Mouse (Mus musculus): Measurements from ENCODE around the gene Atp23. TPM values are rescaled to one million over a fixed set of nuclear protein-coding genes. Genes with fewer than 3 reads are reported as not detected.

Gene Atp23
- polyA plus RNA-seq (2015; fragmentation: Nextera tagmentation; extraction: Ambion mirVana), result 9.1 and 9.8 TPM in 2 replicates

- H3K27ac ChIP-seq, result peak within 1 kb of the TSS; percentile 71
- H3K36me3 ChIP-seq, result peaks cover 6% of the 10 kb centered on the region; the same call in 1 of the 2 replicates
- no peaks in the 10 kb centered on the region for H3K9me3 ChIP-seq (replicated peaks)
- peak; percentile 87 for ATAC-seq (replicated peaks; ENCODE audit: insufficient number of reproducible peaks, insufficient read depth, low FRiP score, low read depth)
- H3K4me2 ChIP-seq, result peak within 1 kb of the TSS; percentile 97
- H3K9ac ChIP-seq, result peak within 1 kb of the TSS; percentile 79
- under 1% methylated on average over 55 of the region's 56 CpGs for WGBS
- peaks cover 15% of the 10 kb centered on the region for H3K4me1 ChIP-seq (replicated peaks)
- H3K4me3 ChIP-seq, result peak within 1 kb of the TSS; percentile 76
- H3K27me3 ChIP-seq, result no peaks in the 10 kb centered on the region
Measured at GRCm38 (mm10) chr10:126900821-126901487, at the start of gene Atp23. Atp23 (minus strand) TSS chr10:126901355.

DNA sequence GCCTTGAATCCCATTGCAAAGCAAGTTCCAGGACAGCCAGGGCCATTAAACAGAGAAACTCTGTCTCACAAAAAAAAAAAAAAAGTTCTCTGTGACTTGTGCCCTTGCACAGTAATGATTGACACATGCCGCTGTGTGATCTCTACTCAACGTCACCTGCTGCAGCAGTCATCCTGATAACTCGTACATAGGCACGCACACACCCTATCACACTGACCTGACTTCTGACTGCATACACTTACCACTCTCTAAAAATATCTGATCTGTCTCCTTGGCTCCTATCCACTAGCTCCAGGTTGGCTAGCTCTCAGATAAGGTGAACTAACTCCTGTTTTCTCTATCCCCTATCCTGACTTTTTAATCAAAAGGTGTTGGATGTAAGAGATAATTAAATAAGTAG lies 49.4 kb upstream of the Atp23 start:
- Histone ChIP-seq H3K9ac (no peak overlapping the region), H3K27me3 (no peaks in the 10 kb centered on the region), H3K4me1 (replicated peaks) (peaks cover 33% of the 10 kb centered on the region), H3K4me2 (no peak overlapping the region), H3K9me3 (replicated peaks) (no peaks in the 10 kb centered on the region), H3K27ac (peak overlapping the region; percentile 82), H3K36me3 (no peaks in the 10 kb centered on the region), H3K4me3 (no peak overlapping the region)
- peak; percentile 72 for ATAC-seq (replicated peaks; ENCODE audit: insufficient number of reproducible peaks, insufficient read depth, low FRiP score, low read depth)
- 30% methylated on average over 4 of the region's 4 CpGs for WGBS

GRCm38 (mm10) chr10:126949824-126950223 lies 48.7 kb upstream of the Atp23 start:
- no peaks in the 10 kb centered on the region for H3K9me3 ChIP-seq (replicated peaks)
- H3K27ac ChIP-seq, result peak overlapping the region; percentile 82
- H3K36me3 ChIP-seq, result no peaks in the 10 kb centered on the region
- ATAC-seq (replicated peaks; ENCODE audit: insufficient number of reproducible peaks, insufficient read depth, low FRiP score, low read depth), result no peak
- H3K27me3 ChIP-seq, result no peaks in the 10 kb centered on the region
- peaks cover 26% of the 10 kb centered on the region for H3K4me1 ChIP-seq (replicated peaks)
- no peak overlapping the region for H3K9ac ChIP-seq
- no peak overlapping the region for H3K4me3 ChIP-seq
- 52% methylated on average over 5 of the region's 5 CpGs for WGBS
- no peak overlapping the region for H3K4me2 ChIP-seq

DNA sequence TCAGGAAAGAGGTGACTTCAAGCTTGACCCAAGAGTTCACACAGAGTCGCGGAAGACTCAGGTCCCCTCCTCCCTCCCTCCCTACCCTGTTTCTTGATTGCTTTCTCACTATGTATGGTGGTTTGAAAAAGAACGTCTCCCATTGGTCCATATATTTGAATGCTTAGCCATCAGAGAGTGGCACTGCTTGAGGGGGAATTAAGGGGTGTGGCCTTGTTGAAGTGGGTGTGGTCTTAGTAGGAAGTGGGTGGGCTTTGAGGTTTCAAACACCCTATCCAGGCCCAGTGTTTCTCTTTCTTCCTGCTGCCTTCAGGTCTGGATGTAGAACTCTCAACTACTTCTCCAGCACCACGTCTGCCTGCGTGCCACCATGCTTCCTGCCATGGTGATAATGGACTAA lies 44.4 kb upstream of the Atp23 start:
- WGBS, result 89% methylated on average over 5 of the region's 5 CpGs
- Histone ChIP-seq H3K4me2 (no peak overlapping the region), H3K9me3 (replicated peaks) (no peaks in the 10 kb centered on the region), H3K4me3 (no peak overlapping the region), H3K27me3 (no peaks in the 10 kb centered on the region), H3K36me3 (no peaks in the 10 kb centered on the region), H3K4me1 (replicated peaks) (peaks cover 22% of the 10 kb centered on the region), H3K9ac (no peak overlapping the region), H3K27ac (no peak overlapping the region)
- no peak for ATAC-seq (replicated peaks; ENCODE audit: insufficient number of reproducible peaks, insufficient read depth, low FRiP score, low read depth)

- Histone ChIP-seq H3K4me1 (replicated peaks) (peaks cover 20% of the 10 kb centered on the region), H3K9me3 (replicated peaks) (no peaks in the 10 kb centered on the region), H3K4me3 (no peak overlapping the region), H3K27me3 (no peaks in the 10 kb centered on the region), H3K36me3 (no peaks in the 10 kb centered on the region), H3K9ac (0 out of 2 replicates have a peak overlapping the region, but pooled peaks have one; percentile 23), H3K4me2 (0 out of 2 replicates have a peak overlapping the region, but pooled peaks have one; percentile 14), H3K27ac (peak overlapping the region; percentile 80)
- WGBS, result 38% methylated on average over 7 of the region's 7 CpGs
- peak; percentile 80; the same call in 1 of the 2 replicates for ATAC-seq (replicated peaks; ENCODE audit: insufficient number of reproducible peaks, insufficient read depth, low FRiP score, low read depth)
Measured at GRCm38 (mm10) chr10:126940949-126941348, 39.8 kb upstream of the Atp23 start.

DNA sequence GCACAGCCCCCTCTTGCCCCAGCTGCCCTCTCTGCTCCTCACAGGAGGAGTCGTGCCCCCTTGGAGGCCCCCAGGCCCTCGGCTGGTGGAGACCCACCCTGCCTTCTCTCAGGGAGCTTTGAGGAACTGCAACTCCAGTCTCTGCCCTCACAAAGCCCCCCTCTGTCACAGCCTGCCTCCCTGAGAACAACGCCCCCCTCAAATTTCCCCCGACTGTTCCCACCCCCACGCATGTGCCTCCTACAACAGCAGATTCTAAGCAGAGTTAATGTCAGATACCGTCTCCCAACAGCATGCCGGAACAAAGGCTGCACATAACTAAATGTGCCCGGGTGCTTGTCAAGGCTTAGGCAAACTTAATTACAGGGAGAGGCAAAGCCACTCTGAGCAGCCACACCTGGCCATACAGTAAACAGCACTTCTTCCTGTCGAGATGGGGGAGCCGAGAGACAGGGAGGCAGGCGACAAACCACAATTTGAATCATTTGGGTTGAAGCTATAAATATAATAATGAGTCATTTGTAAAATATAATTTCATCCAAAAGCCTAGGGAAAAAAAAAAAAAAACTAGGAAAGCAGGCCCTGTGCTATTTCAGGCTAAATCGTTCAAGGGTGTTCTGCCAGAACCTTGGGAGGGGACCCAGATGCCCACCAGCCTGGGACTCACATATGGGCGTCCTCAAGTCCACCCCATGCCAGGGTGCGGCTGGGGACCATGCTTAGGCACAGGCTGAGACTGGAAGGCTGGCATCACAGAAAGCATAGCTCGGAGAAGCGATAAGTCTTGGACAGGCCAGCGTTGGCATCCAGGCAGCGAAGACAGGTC lies 34.6 kb upstream of the Atp23 start:
- no peak for ATAC-seq (replicated peaks; ENCODE audit: insufficient number of reproducible peaks, insufficient read depth, low FRiP score, low read depth)
- H3K4me1 ChIP-seq (replicated peaks), result peaks cover 35% of the 10 kb centered on the region
- peak overlapping the region; percentile 51 for H3K27ac ChIP-seq
- H3K36me3 ChIP-seq, result no peaks in the 10 kb centered on the region
- H3K4me3 ChIP-seq, result no peak overlapping the region
- WGBS, result 44% methylated on average over 18 of the region's 18 CpGs
- H3K9ac ChIP-seq, result 0 out of 2 replicates have a peak overlapping the region, but pooled peaks have one; percentile 15
- H3K4me2 ChIP-seq, result no peak overlapping the region
- H3K27me3 ChIP-seq, result no peaks in the 10 kb centered on the region
- no peaks in the 10 kb centered on the region for H3K9me3 ChIP-seq (replicated peaks)

- 82% methylated on average over 8 of the region's 8 CpGs for WGBS
- no peak overlapping the region for H3K9ac ChIP-seq
- H3K4me1 ChIP-seq (replicated peaks), result peaks cover 35% of the 10 kb centered on the region
Measured at GRCm38 (mm10) chr10:126935121-126935520, 34.0 kb upstream of the Atp23 start.

DNA sequence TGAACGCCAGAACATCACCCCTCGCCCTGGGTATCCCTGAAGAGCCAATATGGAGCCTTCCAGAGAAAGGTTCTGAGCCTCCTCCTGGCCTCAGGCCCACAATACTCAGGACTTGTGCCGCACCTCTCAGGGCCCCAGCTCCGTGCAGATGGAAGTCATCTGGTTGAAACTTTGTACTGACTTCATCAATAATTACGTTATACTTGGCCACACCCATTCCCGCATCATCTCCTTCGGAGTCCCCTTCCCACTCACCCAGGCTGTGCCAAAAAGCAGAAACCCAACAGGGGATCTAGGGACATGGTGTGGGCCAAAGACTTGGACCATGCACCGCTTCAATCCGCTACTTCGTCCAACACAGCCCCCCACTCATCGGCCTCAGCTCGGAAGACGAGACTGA lies 33.4 kb upstream of the Atp23 start:
- 86% methylated on average over 13 of the region's 13 CpGs for WGBS
- no peak for ATAC-seq (replicated peaks; ENCODE audit: insufficient number of reproducible peaks, insufficient read depth, low FRiP score, low read depth)
- H3K4me2 ChIP-seq, result no peak overlapping the region
- no peak overlapping the region for H3K4me3 ChIP-seq
- H3K27me3 ChIP-seq, result no peaks in the 10 kb centered on the region
- H3K4me1 ChIP-seq (replicated peaks), result peaks cover 38% of the 10 kb centered on the region
- H3K36me3 ChIP-seq, result no peaks in the 10 kb centered on the region
- H3K9ac ChIP-seq, result no peak overlapping the region
- H3K9me3 ChIP-seq (replicated peaks), result no peaks in the 10 kb centered on the region
- H3K27ac ChIP-seq, result no peak overlapping the region

More at GRCm38 (mm10) chr10:126935121-126935520, 34.0 kb upstream of the Atp23 start:
- no peaks in the 10 kb centered on the region for H3K36me3 ChIP-seq
- no peak overlapping the region for H3K4me2 ChIP-seq
- H3K27ac ChIP-seq, result peak overlapping the region; percentile 51
- no peak for ATAC-seq (replicated peaks; ENCODE audit: insufficient number of reproducible peaks, insufficient read depth, low FRiP score, low read depth)
- H3K4me3 ChIP-seq, result no peak overlapping the region
- no peaks in the 10 kb centered on the region for H3K9me3 ChIP-seq (replicated peaks)
- H3K27me3 ChIP-seq, result no peaks in the 10 kb centered on the region

- Histone ChIP-seq H3K9ac (no peak overlapping the region; the same call in 1 of the 2 replicates), H3K4me2 (no peak overlapping the region; the same call in 1 of the 2 replicates)
- ATAC-seq (replicated peaks; ENCODE audit: insufficient number of reproducible peaks, insufficient read depth, low FRiP score, low read depth), result no peak
Measured at GRCm38 (mm10) chr10:126931760-126932139, 30.6 kb upstream of the Atp23 start.

DNA sequence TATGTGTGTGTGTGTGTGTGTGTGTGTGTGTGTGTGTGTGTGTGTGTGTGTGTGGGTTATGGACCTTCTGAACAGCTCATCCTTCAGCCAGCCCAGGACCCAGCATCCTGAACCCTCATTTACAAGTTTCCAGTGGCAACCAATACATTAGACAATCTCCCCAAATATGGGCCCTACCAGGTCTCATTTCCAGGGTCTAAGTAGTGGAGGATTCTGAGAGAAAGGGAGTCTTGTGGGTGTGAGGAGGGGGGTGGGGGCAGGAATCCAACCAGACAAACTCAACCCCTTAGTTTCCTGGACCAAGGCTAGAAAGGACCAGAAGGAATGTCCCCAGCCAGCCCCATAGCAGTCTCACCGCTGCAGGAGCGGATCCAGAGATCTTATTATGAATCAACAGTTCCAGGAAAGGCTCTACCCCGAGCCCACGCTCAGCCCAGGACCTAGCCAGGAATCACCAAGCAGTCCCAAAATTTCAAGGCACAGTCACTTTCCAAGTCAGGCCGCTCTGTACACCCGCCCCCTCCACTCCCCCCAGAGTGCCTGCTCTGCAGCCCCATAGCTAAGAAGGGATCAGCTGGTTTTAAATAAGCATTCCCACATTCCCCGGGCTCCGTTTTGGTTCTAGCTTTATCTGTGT lies 30.1 kb upstream of the Atp23 start:
- Histone ChIP-seq H3K4me2 (no peak overlapping the region; the same call in 1 of the 2 replicates), H3K36me3 (no peaks in the 10 kb centered on the region), H3K27me3 (no peaks in the 10 kb centered on the region), H3K4me3 (no peak overlapping the region), H3K9me3 (replicated peaks) (no peaks in the 10 kb centered on the region), H3K27ac (peak overlapping the region; percentile 96), H3K9ac (no peak overlapping the region), H3K4me1 (replicated peaks) (peaks cover 67% of the 10 kb centered on the region)
- WGBS, result 26% methylated on average over 8 of the region's 8 CpGs
- ATAC-seq (replicated peaks; ENCODE audit: insufficient number of reproducible peaks, insufficient read depth, low FRiP score, low read depth), result peak; percentile 19; the same call in 1 of the 2 replicates

More at GRCm38 (mm10) chr10:126931760-126932139, 30.6 kb upstream of the Atp23 start:
- Histone ChIP-seq H3K4me3 (no peak overlapping the region), H3K27ac (peak overlapping the region; percentile 96), H3K9me3 (replicated peaks) (no peaks in the 10 kb centered on the region), H3K36me3 (no peaks in the 10 kb centered on the region), H3K27me3 (no peaks in the 10 kb centered on the region), H3K4me1 (replicated peaks) (peaks cover 66% of the 10 kb centered on the region)
